Mouse (Mus musculus) hindbrain, embryonic 14.5 days (tissue): ENCODE measurements at regions not wholly inside any gene's neighbourhood (a gene's known extent, or its start where the extent isn't known, plus 50 kb on each side); places are given as distances from the start of the nearest gene placed in this dataset.

Experiments
- ATAC-seq: fragments of 200-750 bp; cut with Nextera tagmentation; 2 replicates; pipeline ENCODE4 v1.8.0; 2017; ENCODE audit warnings: moderate number of reproducible peaks, mild to moderate bottlenecking, moderate TSS enrichment, moderate library complexity; ENCODE audit not compliant: low FRiP score
- DNase-seq: peaks from one replicate; pipeline ENCODE4 v3.0.0-alpha.2; 2015; ENCODE audit warnings: low spot score
- H3K27ac ChIP-seq: fragments of 300-500 bp; sonication (generic); 2 replicates; pipeline ENCODE4 v1.5.1; 2014; ENCODE audit warnings: mild to moderate bottlenecking, moderate library complexity
- H3K27me3 ChIP-seq: fragments of 300-500 bp; sonication (generic); 2 replicates; pipeline ENCODE4 v1.6.1; 2014; ENCODE audit warnings: mild to moderate bottlenecking, low read length, mixed read lengths; ENCODE audit not compliant: control insufficient read depth, insufficient read depth
- H3K36me3 ChIP-seq: fragments of 300-500 bp; sonication (generic); replicated peaks from 2 replicates; pipeline ENCODE4 v1.6.1; 2014; ENCODE audit not compliant: control insufficient read depth, insufficient read depth
- H3K4me1 ChIP-seq: fragments of 300-500 bp; sonication (generic); replicated peaks from 2 replicates; pipeline ENCODE4 v1.6.1; 2014; ENCODE audit warnings: antibody characterized with exemption, low read length, mixed read lengths; ENCODE audit not compliant: control insufficient read depth, insufficient read depth
- H3K4me2 ChIP-seq: fragments of 300-500 bp; sonication (generic); replicated peaks from 2 replicates; pipeline ENCODE4 v1.6.1; 2014; ENCODE audit warnings: mild to moderate bottlenecking, moderate library complexity
- H3K4me3 ChIP-seq: fragments of 300-500 bp; sonication (generic); replicated peaks from 2 replicates; pipeline ENCODE4 v1.5.1; 2014; ENCODE audit warnings: mild to moderate bottlenecking, low read length
- H3K9ac ChIP-seq: fragments of 300-500 bp; sonication (generic); 2 replicates; pipeline ENCODE4 v1.6.1; 2014
- H3K9me3 ChIP-seq: fragments of 300-500 bp; sonication (generic); 2 replicates; pipeline ENCODE4 v1.6.1; 2016; ENCODE audit warnings: low read length; ENCODE audit not compliant: control insufficient read depth
- WGBS: fragments of 180-500 bp; shearing (Covaris S2); extraction: QIAGEN DNeasy Blood & Tissue Kit; methylation state at CpG from one replicate; pipeline ENCODE4 v1.1.7; 2014; 5-methylcytosine and 5-hydroxymethylcytosine counted together

DNA sequence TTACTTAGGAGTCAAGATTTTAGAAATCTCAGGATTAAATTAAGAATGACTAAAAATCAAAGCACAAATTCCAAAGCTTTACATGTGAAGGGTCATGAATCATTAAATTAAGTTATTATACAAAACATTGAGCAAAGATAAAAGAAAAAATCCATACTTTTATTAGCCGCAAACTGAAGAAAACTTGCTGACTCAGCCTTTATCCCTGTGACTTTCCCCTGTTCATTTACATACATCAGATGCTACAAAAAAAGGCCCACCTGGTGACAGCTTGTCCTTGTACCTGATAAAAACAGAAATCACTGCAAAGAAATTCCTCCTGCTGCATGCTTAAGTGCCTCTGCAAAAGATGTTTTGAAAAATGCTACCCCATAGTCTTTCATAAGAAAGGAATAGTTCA lies 2555.9 kb upstream of the Pcdh20 start:
- H3K36me3 ChIP-seq, result no peaks in the 10 kb centered on the region
- no peaks in the 10 kb centered on the region for H3K9me3 ChIP-seq
- ATAC-seq (no peak), DNase-seq (no peak)
- H3K9ac ChIP-seq, result no peak overlapping the region
- H3K4me3 ChIP-seq, result no peak overlapping the region
- WGBS, result 91% methylated on average over 1 of the region's 1 CpGs
- H3K27ac ChIP-seq, result no peak overlapping the region
- H3K27me3 ChIP-seq, result no peaks in the 10 kb centered on the region
- no peaks in the 10 kb centered on the region for H3K4me1 ChIP-seq
- no peak overlapping the region for H3K4me2 ChIP-seq

DNA sequence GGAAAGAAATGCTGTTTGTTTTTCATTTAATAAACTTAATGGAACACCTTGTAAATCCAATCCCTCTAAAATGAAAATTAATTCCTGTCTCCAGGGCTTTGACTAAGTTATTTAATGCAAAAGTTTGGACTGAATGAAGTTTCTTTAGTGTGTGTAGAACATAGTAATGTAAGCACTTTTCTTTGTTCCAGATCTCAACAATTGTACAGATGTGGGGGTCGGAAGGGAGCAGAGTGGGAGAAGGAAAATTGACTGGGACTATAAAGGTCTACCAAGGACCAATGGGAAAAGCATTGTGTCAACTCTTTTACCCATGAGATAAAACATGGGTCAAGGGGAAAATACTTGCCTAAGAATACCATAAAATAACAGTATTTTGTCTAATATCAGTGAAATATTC lies 2548.9 kb upstream of the Pcdh20 start:
- H3K4me1 ChIP-seq, result no peaks in the 10 kb centered on the region
- no peak overlapping the region for H3K9ac ChIP-seq
- 76% methylated on average over 1 of the region's 1 CpGs for WGBS
- no peaks in the 10 kb centered on the region for H3K9me3 ChIP-seq
- H3K4me3 ChIP-seq, result no peak overlapping the region
- H3K36me3 ChIP-seq, result no peaks in the 10 kb centered on the region
- H3K27ac ChIP-seq, result no peak overlapping the region
- ATAC-seq, result no peak
- DNase-seq, result no peak
- no peaks in the 10 kb centered on the region for H3K27me3 ChIP-seq
- H3K4me2 ChIP-seq, result no peak overlapping the region

DNA sequence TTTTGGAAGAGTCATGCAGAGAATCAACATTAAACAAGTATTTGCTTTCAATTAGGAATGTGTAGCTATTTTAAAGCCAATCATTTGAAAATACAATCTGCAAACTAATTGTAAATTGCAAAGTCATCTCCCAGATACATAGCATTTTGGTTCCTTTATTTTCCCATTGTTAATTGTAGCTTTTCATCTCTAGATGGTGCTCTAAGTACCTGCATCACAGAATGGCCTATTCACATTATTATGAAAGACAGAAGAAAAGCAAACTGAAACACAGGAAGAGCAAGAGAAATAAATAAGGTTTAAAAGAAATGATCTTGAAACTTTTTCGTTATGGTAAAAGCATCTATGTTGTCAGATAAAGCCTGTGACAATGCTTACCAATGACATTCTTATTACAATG lies 2543.5 kb upstream of the Pcdh20 start:
- 73% methylated on average over 1 of the region's 1 CpGs for WGBS
- no peak for ATAC-seq
- peak; percentile 50 for DNase-seq
- H3K36me3 ChIP-seq, result no peaks in the 10 kb centered on the region
- no peak overlapping the region for H3K9ac ChIP-seq
- H3K27ac ChIP-seq, result no peak overlapping the region
- no peak overlapping the region for H3K4me3 ChIP-seq
- no peaks in the 10 kb centered on the region for H3K4me1 ChIP-seq
- H3K27me3 ChIP-seq, result no peaks in the 10 kb centered on the region
- H3K9me3 ChIP-seq, result no peaks in the 10 kb centered on the region
- no peak overlapping the region for H3K4me2 ChIP-seq
